Mouse (Mus musculus) frontal cortex, postnatal 14 days (tissue): ENCODE measurements at regions not wholly inside any gene's neighbourhood (a gene's known extent, or its start where the extent isn't known, plus 50 kb on each side); places are given as distances from the start of the nearest gene placed in this dataset.

Experiments used
- DNase-seq, 2 experiments: peaks; one replicate each; pipeline ENCODE4 v3.0.0; 2022; ENCODE audit warnings: low spot score in 2 of 2

DNA sequence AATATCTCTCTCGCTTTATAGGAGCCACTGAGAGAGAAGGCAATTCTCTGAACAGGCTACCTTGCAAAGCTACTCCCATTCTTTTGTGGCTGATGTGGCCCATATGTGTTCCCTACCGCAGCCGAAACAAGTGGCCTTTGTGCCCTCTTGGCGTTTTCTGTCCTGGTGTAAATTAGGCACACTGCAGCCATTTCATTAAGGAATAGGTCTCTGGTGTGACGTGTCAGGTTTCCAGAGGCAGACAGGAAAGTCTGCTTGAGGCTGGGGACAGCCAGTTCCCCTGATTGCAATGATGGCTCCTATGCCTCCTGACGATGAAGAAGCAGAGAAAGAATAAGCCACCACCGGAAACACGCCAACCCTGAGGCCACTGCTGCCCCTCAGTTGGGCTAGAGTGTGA lies 59.3 kb upstream of the Bcor start:
- DNase-seq = no peak

DNA sequence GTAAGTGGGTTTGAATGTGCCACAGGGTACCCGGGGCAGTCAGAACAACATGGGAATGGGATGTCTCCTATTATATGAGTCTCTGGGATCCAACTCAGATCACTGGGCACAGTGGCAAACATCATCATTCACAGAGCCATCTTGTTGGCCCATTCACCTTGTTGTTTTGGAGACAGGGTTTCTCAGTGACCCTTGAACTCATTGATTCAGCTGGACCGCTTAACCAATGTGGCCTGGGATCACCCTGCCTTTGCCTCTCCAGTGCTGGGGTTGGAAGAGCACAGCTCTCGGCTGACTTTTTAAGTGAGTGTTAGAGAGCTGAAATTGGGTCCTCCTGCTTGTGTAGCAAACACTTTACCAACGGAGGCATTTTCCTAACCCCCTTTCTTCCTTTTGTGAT lies 64.2 kb upstream of the Bcor start:
- no peak for DNase-seq

DNA sequence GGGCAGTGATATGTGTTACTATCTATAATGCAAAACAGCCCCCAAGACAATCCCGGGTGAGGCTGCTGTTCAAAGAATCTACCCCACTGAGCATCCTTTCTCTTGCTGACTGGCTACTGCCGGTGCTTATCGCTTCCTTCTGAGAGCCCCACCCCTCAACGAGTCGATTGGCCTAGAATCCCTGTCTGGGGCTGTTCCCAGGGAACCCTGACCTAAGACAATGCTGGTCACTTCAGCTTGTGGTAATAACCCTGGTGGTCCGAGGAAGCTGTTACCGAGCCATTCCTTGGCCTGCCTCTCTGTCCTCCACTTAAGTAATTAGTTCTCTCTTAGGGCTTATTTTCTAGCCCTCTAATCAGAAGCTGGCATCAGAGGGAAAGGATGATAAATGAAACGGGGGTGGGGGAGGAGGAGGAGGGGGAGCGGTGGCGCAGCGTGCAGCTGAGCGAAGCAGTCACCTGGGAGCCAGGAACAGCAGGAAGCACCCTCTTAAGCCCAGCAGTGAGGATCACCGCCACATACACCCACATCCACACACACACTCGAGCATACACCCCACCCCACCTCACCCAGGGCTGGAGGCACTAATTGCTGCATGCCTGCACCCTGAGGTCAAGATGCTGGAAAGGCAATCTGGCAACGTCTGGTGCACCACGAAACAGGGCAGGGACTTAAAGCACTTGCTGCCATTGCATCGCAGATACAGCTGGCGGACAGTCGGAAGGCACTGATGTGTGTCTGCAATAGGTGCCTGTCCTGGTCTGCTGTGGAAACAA lies 65.1 kb upstream of the Bcor start:
- DNase-seq = peak in 1 of 2 experiments; percentile 3

DNA sequence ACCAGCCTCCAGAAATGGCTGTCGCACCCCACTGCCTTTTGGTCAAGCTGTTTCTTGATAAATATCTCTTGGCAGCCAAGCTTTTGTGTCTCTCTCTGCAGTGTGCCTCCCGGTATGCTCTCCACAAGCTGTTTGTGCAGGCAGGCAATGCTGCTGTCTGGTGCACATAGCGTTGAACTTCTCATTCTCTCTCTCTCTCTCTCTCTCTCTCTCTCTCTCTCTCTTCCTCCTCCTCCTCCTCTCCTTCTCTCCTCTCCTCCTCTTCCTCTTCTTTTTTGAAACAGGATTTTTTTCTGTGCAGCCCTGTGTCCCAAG lies 65.7 kb upstream of the Bcor start:
- no peak for DNase-seq

DNA sequence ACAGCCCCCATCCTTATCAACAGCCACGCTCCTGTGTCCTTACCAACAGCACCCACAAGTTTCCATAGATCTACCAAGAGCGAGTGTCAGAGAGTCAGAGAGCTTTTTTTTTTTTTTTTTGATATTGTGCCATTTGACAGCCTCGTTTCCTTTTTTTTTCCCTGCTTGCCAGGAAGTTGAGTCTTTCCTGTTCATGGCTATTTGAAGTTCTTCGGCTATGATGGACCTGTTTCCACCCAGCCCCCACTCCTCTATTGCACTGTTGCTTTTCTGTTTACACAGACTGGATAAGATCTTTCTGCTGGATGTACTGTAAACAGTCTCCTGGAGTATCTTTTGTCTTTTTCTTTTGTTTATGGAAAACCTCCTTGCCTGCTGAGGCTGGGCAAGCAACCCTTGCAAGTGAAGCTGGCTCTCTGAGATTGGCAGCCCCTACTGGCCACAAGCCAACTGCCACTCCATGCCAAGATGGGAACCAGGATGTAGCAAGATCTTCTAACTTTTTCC lies 80.4 kb upstream of the Bcor start:
- no peak for DNase-seq

DNA sequence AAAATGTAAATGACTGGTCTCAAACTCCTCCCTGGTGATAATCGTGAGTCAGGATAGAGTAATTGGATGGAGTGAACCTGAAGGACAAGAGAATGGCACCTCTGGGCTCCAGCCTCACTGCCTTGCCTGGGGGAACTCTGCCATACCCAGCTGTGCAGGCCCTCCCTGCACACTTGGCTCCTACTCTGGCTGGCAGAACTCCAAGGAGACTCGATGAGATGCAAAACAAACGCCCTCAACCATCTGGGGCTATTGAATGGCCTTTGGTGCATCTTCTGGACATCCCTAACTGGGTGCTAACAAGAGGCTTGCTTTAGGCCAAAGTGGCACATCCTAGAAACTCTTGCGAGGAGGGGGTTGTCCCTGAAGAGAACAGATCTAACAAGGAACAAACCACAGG lies 81.6 kb upstream of the Bcor start:
- no peak for DNase-seq

DNA sequence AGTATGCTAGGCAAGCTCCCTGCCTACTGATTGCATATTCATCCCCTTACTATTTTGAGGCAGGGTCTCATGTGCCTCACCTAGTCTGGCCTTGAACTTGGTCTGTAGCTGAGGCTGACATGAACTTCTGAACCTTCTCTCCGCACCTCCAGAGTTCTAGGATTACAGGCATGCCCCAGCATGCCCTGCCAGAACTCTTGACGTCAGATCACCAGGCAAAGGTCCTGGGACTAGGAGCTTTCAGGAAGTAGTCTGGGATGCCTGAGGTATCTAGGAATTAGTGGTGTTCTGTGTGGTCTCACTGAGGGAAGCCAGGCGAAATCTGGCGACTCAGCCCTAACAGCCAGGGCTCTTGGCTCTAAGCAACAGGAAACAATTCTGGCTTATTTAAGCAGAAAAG lies 88.9 kb upstream of the Bcor start:
- no peak for DNase-seq

DNA sequence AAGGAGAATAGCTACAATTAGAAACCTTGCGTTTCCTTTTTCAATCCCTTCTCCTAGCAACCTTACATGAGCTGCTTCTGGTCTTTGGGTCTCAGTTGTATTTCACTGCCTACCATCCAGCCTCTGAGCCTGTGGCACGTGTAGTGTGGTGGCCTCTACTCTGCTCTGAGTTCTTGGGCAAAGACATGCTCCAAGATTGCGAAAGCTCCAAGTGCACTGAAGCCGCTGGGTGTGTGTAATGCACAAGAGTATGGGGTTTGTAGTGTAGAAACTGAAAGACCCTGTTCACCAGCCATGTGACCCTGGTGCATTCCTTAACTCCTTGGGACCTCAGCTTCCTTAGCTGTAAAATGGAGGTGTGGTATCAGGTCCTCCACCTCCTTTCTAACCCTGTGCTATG lies 89.8 kb upstream of the Bcor start:
- DNase-seq = no peak

DNA sequence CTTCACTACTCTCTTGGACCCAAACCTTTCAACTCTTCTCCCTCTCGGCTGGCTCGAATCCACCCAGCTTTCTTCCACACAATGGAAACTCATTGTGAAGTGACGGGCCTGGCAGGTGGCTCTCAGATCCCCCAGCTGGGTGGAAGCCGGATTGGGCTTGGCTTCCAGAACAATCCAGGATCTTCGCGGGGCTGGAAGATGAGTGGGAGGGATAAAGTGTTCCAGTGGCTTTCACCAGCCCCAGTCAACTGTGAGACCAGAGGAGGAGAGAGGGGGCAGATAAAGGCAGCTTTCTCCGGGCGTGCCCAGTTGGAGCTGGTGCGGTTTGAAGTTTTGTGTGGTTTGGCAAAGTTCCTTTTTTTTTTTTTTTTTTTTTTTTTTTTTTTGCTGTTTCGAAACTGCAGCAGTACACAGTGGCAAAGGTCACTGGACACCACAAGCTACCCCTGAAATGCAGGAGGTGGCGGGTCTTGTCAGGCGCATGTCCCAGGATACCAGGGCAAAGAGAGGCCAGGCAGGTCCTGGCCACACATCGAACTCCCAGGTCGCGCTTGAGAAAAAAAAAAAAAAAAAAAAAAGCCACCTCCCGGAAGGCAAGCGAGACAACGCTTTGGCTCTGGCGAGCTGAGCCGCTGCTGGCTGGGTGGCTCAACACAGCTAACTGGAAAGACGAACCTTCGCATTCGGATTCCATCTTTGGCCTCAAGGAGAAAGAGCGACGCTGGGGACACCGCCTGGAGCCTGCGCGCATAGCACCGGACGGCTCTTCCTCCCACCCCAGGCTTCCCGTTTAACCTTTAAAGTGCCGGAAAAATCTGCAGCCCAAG lies 91.9 kb upstream of the Bcor start:
- DNase-seq = peak; percentile 19 to 33

DNA sequence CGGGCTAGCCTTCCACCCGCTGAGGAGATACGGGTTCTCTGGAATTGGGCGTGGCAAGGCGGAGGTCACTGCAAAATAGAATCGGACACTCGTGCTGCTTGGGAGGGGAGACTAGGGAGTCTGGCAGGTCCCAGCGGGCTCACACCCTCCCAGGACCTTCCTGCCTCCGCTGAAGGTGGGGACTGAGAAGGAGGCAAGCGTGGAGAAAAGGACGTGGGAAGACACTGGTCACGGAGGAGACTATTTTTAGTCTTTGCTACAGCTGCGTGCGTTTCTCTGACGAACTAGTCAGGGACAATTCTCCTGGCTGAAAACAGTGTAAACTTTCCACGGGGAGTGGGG lies 92.5 kb upstream of the Bcor start:
- no peak for DNase-seq

DNA sequence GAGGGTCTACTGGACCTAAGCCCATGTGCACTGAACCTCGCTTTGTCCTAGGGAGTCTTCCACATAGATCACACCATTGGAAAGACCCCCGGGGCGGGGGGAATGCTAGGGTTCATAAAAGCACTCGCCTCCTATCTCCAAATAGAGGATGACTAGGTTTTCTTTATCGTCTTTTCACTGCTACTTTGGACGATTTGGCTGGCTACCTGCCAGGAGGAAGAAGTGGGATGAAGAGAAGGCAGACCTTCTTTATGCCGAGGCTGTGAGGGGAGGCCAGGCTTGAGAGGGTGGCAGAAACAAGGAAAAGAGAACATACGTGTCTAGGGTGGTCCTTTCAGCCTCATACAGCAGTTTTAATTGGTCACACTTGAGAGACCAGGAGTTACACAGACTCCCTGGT lies 96.6 kb upstream of the Bcor start:
- DNase-seq = no peak

DNA sequence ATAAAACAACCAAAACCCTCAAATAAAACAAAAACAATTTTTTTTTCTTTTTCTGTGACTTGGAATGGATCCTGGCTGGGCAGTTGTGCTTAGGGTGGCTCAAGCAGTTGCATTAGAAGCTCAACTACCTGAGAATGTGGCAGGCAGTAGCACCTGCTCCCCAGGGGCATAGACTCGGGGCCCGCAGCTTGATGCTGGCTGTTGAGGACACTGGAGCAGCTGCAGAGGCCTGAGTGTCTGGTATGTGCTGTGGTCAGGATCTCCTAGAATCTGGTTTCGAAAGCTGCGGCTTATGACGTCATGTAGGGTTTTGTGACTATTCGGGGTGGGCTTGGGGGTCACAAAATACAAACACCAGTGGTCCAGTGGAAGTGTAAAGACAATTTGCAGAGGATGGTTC lies 103.7 kb upstream of the Bcor start:
- no peak for DNase-seq

DNA sequence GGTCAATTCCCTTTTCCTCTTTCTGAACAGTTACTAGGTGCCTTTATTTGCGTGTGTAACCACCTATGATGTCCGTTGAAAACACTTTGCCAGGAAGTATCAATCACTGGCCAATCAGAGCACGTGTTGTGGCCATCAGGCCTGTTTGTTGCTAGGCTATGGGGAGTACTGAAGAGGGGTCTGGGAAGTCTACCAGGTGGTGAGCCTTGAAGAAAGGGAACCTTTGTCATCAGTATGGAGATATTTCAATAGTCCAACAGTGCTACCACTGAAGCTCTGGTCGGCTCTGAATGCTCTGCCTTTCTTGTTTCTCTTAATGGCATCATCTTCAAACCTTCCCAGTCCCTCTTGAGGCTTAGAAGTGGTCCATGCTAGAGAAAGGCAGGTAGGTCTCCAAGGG lies 124.6 kb upstream of the Bcor start:
- no peak for DNase-seq

DNA sequence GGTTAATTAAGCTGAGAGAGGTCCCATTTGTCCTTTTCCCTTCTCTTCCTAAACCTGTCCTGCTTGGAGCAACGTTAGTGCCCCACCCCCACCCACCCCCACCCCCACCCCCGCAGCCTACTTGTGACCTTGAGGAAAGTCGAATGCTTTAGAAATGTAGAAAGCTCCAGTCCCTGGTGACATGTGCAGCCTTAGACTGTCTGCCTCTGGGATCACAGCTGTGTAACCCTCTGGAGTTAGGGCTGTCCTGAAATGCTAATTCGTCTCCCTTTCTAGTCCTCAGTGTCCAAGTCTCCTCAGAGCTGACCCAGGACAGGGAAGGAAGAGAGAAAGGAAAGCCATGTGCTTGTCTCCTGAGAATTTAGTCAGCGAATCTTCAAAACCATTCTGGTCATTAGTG lies 125.0 kb upstream of the Bcor start:
- no peak for DNase-seq

DNA sequence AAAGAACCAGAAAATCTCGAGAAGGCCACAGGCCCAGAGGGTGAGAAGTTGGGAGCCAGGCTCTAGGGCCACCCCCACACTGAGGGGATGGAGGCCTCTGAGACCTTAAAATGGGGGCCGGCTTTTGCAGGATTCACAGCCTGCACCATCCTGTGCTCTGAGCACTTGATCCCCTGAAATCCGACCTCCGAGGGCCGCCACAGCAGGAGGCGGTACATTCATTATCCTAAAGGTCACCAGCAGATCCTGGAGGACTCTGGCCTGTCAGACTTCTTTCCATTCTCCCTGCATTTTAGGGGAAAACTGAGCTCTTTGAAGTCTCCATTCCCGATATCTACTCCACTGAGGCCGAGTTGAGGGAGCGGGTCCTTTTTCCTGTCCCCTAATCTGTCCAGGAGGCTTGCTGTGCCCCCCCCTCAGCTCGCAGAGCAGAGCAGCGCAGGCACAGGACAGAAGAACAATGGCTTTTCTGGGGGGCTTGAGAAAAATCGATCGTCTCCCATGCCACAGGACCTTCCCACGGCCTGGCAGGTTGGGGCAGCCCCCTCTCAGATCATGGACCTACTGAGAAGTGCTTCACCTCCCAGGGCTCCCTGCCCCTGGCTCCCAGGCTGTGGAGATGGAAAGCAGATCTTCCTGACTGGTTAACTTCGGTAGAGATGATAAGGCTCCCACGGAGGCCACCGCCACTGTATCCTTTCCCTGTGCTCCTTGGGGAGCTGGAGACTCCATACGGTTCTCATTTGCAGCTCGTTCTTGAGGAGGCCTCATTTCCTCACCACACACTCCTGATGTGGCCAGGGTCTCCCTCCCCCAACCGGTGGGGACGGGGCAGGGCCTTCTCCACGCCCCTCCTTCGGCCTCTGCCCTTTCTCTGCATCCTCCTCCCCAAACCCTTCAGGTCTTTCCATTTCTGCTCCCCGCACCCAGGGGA lies 126.1 kb upstream of the Bcor start:
- DNase-seq = no peak

DNA sequence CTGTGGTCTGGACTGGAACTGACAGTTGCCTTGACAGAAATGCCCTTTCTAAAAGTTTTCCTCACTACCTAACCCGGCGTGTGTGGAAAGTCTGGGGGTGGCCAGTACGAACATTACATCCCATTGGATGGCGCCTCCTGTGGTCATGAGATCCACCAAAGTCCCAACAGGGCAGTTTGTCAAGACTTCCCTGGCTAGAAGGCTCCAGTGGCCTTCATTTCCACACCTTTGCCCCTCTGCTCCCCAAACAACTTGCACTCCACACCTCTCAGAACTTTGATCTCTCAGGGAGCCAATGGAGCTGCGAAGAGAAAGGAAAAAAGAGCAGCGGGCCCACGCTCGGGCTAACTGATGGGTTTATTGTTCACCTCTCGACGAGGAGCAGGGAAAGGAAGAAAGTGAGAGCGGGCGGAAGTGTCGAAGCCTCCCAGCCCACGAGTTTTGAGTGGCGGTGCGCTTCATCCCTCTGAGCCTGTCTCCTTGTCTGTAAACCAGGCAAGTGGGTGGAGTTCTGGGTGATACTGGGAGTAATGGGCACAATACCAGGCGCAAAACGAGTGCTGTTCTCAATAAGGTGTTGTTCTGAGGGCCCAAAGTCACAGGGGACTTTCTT lies 126.9 kb upstream of the Bcor start:
- DNase-seq = no peak

DNA sequence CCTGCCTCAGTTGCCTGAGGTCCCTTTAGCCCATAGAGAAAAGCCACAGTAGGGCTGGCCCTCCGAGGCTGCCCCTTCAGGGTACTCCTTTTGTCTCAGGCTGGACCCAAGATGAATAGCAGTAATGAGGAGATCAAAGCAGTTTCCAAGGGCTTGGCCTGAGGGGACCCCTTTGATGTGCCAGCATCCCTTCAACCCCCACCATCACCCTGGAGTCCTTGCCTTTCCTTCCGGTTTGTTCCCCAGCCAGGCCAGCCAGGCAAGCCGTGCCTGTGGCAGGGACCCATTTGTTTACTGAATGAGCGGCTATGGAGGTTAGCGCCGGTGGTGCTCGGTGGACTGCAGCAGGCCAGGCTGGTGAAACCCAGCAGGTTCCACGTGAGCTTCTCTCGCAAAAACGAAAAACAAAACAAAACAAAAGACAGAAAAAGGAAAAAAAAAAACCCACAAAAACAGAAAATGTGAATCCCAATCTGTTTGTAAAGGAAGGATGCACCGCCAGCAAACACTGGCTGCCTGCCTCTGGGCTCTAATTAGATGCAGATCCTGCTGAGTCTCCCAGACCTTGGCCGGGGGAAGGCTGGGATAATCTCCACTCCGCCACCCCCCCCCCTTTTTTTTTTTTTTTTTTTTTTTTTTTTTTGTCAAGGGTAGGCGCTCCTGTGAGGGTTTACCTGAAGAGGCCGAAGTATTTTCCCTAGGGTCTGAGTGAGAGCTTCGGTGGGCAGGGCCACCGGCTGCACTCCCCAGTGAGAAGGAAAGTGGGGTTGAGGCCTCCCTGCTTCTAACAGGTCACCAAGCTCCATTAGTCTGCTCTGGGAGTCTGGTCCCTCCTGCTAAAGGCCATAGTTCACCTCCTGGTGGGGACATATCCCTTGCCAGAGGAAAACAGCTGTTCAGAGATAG lies 127.8 kb upstream of the Bcor start:
- DNase-seq = peak in 1 of 2 experiments; percentile 12

DNA sequence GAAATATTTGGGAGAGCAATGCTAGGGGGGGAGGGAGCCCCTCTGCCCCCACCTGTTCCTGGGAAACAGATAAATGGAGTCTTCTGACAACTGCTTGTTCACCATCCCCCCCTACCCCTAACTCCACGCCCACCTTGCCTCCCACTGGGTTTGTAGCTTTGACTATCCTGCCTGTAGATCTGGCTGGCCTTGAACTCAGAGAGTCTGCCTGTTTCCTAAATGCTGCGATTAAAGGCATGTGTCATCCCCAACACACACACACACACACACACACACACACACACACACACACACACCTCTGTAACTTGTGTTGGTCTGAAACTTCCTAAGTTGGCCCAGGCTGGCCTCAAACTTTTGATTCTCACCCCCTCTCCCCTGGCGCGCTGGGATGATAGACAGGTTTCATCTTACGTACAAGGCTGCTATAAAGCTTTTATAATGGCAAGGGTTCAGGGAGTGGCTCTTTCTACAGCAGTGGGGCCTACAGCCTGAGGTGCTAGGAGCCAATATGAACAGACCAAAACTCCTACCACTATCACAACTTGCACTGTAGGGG lies 128.5 kb upstream of the Bcor start:
- DNase-seq = no peak

DNA sequence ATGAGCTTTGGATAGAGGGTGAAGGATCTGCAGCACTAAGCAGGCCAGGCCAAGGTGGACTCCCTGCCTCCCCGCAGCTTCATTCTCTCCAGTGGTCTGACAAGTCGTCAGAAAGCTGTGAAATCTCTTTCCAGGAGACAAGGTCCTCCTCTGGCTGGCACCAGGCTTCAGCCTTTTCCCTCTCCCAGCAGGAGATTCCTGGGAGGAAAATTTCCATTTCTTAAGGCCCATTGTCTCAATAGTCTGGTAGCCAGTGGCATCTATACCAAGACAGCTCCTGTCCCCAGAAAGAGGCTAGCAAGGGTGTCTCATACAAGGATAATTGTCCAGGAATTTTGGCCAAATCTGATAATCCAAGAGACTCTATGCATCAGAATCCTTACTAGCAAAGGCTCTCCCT lies 133.0 kb upstream of the Bcor start:
- no peak for DNase-seq

DNA sequence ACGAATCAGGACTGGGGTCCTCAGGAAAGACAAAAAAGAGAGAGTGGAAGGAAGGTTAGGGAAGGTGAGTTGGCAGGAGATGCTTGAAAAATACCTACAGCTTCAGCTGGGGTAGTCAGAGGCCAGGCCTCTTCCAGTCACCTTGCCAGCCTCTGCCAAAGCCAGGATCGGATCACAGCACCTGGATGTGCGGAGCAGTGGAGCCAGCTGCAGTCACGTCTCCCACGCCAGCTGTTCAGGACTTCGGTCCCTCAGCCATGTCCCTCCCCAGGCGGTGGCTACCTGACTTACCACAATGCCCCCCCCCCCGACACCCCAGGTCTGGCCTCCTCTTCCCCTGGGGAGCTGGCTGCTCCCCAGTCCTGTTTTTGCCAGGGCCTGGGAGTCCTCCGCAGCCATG lies 134.3 kb upstream of the Bcor start:
- no peak for DNase-seq

DNA sequence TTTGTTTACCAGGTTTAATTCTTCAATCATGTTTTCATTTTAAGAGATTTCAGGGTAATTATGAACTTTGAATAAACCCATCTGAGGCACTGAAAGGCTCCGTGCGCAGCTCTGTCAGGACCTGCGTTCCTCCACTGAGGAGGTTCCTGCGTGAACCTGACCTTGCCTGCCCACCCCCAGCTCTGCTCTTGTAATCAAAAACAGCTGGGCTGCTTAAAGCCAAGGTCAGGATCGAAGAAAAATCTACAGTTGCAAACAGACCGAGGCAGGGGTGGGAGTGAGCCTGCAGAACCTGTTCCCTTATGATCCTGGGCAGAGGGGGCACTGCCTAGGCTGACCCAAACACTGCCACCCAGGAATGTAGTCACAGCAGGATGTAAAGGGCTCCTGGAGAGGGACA lies 134.8 kb upstream of the Bcor start:
- DNase-seq = no peak
